Mouse (Mus musculus): ENCODE results near the gene Borcs5. TPM values are rescaled to one million over a fixed set of nuclear protein-coding genes. Genes with fewer than 3 reads are reported as not detected.

The Borcs5 gene
- total RNA-seq, 2 experiments from 2014 or later: 38.1 to 43.7 TPM

DNA sequence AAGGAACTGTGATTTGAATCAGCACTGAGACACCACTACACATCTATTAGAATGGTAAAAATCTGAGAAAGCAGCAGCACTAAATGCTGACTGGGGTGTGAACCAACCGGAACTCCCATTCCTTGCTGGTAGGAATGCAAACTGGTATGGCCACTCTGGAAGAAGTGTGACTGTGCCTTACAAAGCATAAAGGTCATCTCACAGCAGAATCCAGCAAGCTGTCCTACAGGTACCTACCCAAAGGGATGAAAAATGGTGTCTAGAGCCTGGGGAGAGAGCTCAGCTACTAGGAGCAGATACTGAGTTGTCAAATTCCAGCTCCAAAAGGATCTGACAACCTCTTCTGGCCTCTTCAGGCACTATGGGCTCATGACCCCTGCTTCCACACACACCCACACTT lies 12.7 kb upstream of the Borcs5 start:
- no peak for DNase-seq (ENCODE audit: low spot score in 2 of 2)

DNA sequence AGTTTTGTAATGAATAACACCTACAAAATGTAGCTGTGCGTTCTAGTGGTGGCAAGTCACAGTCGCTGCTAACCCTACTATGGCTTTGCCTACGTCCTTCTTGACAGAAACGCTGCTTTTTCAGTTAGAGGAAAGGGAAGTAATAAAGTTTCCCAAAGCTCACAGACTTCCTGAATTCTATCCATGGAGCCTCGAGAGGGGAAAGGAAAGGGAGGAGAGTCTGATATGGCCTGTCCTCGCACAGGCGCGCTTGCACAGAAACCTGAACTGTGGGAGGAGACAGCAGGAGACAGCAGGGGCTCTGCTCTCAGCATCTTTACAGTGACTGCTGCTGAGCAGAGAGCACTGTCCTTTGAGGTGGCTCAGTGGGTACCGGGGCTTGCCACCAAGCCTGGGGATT lies 8.9 kb upstream of the Borcs5 start:
- DNase-seq (ENCODE audit: low spot score in 2 of 2): no peak

GRCm38 (mm10) chr6:134631947-134632687 lies 7.2 kb upstream of the Borcs5 start, which contains the start of gene Mansc1:
TSS of gene Mansc1 (minus strand) at chr6:134632488.
- peak in 1 of 2 experiments; percentile 44 for DNase-seq (ENCODE audit: low spot score in 2 of 2)

- no peak for DNase-seq (ENCODE audit: low spot score in 2 of 2)
Observed at GRCm38 (mm10) chr6:134632756-134633155, 6.6 kb upstream of the Borcs5 start.

DNA sequence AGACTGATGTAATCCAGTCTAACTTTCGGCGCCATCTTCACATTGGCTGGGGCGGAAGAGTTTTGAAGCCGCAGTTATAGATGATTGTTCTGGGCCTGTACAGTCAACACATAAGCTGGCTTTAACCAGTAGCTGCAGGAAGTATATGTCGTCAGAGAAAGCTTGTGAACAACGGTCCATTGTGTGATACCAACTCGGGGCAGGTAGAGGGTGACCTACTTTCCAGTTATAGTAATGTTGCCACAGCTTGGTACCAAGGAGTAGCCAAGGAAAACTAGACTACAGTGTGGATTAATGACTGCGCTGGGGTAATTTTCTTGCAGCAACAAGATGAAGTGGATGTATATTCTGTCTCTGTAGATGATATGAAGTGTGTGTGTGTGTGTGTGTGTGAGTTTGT lies 5.8 kb upstream of the Borcs5 start:
- DNase-seq (ENCODE audit: low spot score in 2 of 2): no peak

GRCm38 (mm10) chr6:134636476-134636875 lies 2.8 kb upstream of the Borcs5 start:
- no peak for DNase-seq (ENCODE audit: low spot score in 2 of 2)

DNA sequence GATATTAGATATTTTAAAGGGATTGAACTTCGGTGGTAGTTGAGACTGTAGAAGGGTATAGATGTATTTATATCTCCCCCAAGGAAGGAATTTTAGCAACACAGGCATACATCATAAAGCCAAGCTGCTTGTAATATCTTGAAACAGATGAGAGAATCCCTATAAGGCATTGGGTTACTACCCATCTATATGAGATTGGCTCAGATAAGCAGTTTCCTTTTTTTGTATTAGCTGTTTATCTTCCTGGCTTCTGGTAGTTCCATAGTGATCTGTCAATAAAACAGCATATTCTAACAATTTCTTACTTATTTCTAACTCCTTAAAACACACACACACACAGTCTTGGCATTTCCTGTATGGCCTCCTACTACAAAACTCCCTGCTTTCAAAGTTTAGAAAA lies 590 bp downstream of the Borcs5 start:
- DNase-seq (ENCODE audit: low spot score in 2 of 2): no peak

DNA sequence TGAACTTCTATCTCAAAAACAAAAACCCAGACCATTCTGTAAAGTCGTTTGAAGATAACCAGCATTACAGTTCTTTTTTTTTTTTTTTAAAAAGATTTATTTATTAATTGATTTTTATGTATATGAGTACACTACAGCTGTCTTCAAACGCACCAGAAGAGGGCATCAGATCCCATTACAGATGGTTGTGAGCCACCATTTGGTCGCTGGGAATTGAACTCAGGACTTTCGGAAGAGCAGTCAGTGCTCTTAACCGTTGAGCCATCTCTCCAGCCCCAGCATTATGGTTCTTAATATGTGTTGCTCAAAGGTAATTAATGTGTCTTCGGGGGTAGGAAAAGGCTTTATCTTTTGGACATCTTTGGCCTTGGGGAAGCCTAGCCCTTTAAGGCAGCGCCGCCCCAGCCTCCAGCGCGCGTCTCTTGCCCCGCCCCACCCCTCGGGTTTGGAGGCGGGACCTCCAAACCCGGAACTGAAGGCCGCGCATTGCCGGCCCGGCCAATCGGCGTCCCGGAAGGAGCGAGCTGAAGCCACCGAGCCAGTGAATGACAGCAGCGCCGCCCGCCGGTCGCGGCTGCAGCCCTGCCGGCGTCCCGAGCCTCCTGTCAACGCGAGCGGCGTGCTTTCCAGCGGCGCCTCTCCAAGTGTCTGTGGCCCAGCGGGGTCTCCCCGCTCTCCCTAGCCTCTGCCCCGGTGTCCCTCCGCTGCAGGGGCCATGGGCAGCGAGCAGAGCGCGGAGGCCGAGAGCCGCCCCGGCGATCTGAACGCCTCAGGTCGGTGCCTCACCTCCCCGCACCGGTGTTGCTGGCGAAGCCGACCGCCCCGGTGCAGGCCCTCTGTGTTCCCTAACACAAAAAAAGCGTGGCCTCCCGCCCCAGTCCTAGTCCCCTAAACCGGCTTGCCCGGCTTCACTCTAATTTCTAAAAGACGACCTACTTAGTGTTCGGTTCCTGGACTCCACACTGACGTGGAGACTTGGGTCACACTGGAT lies 1.5 kb downstream of the Borcs5 start:
- DNase-seq (ENCODE audit: low spot score in 2 of 2): peak; percentile 92 to 97

- DNase-seq (ENCODE audit: low spot score in 2 of 2): no peak
Observed at GRCm38 (mm10) chr6:134641738-134642446, 2.6 kb downstream of the Borcs5 start.

DNA sequence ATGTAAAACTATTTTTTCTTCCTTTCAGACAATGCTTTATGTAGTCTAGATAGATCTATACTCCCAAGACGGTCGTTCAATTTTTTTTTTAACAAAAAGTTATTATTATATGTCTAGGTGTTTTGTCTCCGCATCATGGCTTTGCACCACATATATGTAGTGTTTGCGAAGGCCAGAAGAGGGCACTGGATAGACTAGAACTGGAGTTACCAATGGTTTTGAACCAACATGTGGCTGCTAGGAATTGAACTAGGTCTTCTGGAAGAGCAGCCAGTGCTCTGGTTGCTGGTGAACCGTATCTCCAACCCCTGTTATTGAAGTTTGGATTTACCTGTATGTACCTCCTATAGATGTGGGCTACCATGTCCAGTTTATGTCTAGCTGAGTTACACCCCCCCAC lies 4.0 kb downstream of the Borcs5 start:
- DNase-seq (ENCODE audit: low spot score in 2 of 2): no peak

DNA sequence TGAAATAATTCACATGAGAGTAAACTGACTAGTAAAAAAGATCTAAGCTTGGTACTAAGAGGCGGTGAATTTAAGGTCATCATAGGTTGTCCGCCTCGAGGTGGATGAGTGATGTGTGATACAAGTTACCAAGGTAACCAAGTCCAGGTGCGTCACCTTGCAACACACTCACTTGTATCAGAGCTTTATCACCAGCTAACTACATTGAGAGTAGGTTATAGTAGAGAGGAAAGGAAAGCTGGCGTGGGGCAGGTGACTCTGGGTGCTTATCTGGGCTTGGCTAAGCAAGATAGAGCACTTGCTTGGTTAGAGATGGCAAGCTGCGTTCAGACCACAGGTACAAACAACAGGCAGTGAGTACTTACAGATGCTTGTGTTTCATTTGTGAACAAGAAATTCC lies 7.5 kb downstream of the Borcs5 start:
- DNase-seq (ENCODE audit: low spot score in 2 of 2): no peak

- peak; percentile 23 to 63 for DNase-seq (ENCODE audit: low spot score in 2 of 2)
Observed at GRCm38 (mm10) chr6:134647621-134648020, 8.3 kb downstream of the Borcs5 start.

GRCm38 (mm10) chr6:134648356-134648755 lies 9.0 kb downstream of the Borcs5 start:
- peak; percentile 59 to 85 for DNase-seq (ENCODE audit: low spot score in 2 of 2)

DNA sequence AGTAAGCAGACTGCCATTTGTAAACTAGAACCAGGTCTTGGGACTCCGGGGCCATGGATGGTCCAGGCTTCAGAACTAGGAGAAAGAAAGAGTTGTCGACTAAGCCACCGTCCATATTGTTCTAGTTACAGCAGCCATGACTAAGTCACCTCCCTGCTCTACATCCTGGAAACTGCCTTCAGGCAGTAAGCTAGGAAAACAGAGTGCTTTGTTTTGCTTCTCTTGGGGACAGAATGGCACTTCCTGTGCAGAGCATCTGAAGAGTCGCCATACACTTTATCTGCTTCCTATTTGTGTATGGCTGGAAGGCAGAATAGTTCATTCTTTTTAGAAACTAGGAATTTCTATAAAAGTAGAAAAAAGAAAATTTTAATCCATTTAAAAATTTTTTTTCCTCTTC lies 17.2 kb downstream of the Borcs5 start:
- DNase-seq (ENCODE audit: low spot score in 2 of 2): no peak

DNA sequence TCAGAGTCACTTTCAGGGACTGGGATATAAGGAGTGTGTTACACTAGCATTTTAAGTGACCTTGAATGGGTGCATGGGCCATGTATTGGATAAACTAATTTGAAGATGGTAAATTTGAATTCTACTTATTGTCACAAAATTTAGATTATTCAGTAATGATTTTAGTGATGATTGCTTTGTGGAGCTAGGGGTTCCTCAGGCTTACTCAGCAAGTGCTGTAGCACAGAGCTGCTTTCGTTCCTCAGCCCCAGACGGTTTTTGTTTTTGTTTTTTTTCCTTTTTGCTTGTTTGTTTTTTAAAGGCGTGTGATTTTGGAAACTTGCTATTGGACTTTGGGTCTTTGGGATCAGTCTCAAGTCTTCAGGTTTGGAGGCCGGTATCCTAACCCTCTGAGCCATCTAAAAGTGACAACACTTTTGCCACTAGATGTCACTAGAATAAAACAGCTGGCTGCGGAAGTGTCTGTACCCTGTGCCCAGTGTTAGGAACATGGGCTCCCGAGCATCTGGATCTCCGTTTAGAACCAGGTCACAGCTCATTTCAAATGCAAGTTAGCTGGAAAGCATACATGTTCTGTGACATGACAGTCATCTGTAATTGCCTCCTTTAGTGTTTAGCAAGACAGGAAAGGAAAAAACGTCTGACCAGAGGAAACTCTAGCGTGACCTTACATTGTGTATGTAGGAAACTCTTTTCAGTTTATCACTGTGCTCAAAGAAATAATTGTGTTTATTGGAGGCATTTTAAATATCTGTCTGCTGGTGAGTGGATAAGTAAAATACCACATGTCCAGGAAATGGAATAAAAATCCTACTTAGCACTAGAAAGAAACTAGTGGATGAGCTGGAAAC lies 20.0 kb downstream of the Borcs5 start:
- DNase-seq (ENCODE audit: low spot score in 2 of 2): peak; percentile 23 to 76

- no peak for DNase-seq (ENCODE audit: low spot score in 2 of 2)
Observed at GRCm38 (mm10) chr6:134660714-134661406, 21.6 kb downstream of the Borcs5 start.

GRCm38 (mm10) chr6:134664573-134664972 lies 25.3 kb downstream of the Borcs5 start:
- DNase-seq (ENCODE audit: low spot score in 2 of 2): no peak

GRCm38 (mm10) chr6:134665817-134666216 lies 26.5 kb downstream of the Borcs5 start:
- DNase-seq (ENCODE audit: low spot score in 2 of 2): no peak

- DNase-seq (ENCODE audit: low spot score in 2 of 2): no peak
Observed at GRCm38 (mm10) chr6:134668519-134668918, 29.2 kb downstream of the Borcs5 start.

Measured in layer of hippocampus, adult 18-20 months (tissue).